Mouse (Mus musculus) large intestine, adult 2 months (tissue): Measurements from ENCODE around the gene Gm20826. TPM values are rescaled to one million over a fixed set of nuclear protein-coding genes. Genes with fewer than 3 reads are reported as not detected.
"Not testable (repeated sequence)": the region's sequence is repeated elsewhere in the genome, so short reads cannot be mapped to it uniquely, and the experiment has no call there.

Experiments
- DNase-seq: peaks from one replicate; pipeline ENCODE4 v3.0.0-alpha.2; 2012; ENCODE audit warnings: low read depth, low spot score
- WGBS: fragments of 180-500 bp; shearing (Covaris S2); methylation state at CpG from one replicate; pipeline ENCODE4 v1.1.7; 2018; 5-methylcytosine and 5-hydroxymethylcytosine counted together
- polyA plus RNA-seq: library from polyadenylated mRNA; depleted of rRNA; stranded (reverse); fragments of >200 nt; gene quantifications from 2 replicates; pipeline ENCODE4 v1.2.3, GENCODE M21; 2012; rRNA removed

Gene Gm20826
- polyA plus RNA-seq: 0.01 TPM in 1 of 2 replicates, not detected in the other

DNA sequence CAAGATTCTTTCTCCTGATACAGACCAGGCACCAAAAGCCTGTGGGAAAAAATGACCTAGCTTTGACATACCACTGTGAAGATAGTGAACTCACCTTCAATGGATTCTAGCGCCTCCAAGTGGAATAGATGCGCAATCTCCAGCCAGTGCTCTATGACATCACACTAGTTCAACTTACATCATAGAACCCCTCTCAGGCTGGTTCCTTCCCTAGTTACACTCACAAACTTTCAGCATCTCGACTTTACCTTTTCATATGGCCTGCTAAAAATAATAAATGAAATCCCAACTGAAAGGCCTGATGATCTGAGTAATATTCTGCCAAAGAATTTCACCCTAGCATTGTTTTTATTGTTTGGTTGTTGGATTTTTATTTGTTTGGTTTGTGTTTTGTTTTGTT is at the start of gene Gm20826:
Gene Gm20826, minus strand, starts transcription at position 101 of the 400 bp plus-strand sequence.
- DNase-seq: not testable (repeated sequence)
- WGBS: no CpG with 5 or more reads among the region's 3 CpGs

Other genes starting within 250 kb of the Gm20826 start
- not detected in 2 replicates for gene Gm21788, start 233.5 kb downstream of the Gm20826 start, polyA plus RNA-seq
- not detected in 2 replicates for gene Gm28576, start 84.5 kb upstream of the Gm20826 start, polyA plus RNA-seq